Mouse (Mus musculus): ENCODE results near the gene Krt33b. TPM values are rescaled to one million over a fixed set of nuclear protein-coding genes. Genes with fewer than 3 reads are reported as not detected.
A peak's percentile ranks its signal among the peaks of the same experiment; 100 is the strongest.

Gene Krt33b
- polyA plus RNA-seq (2021), result 0.18 TPM

GRCm38 (mm10) chr11:100029768-100030167 lies at the start of gene Krt33b:
TSS of gene Krt33b (minus strand) at chr11:100029868.
- TF ChIP-seq CTCF (IDR thresholded peaks at IDR 0.05), result no peak
- ChIA-PET CTCF (interaction anchor here (1.3 to 1.7 kb wide), 3 partner anchors 16 to 252 kb away, joined by 4 to 5 read pairs (median 4); no protein-coding TSS in a partner anchor), POLR2A (no interaction called here)
- in situ Hi-C loops (cut with MboI; ENCODE audit: low pct_unique_long_range_greater_than_20kb), result no loop called here
- no peak for DNase-seq (ENCODE audit: low read depth, low spot score)
- no peak for ATAC-seq
- no peaks in the 10 kb centered on the region for H3K27me3 ChIP-seq

DNA sequence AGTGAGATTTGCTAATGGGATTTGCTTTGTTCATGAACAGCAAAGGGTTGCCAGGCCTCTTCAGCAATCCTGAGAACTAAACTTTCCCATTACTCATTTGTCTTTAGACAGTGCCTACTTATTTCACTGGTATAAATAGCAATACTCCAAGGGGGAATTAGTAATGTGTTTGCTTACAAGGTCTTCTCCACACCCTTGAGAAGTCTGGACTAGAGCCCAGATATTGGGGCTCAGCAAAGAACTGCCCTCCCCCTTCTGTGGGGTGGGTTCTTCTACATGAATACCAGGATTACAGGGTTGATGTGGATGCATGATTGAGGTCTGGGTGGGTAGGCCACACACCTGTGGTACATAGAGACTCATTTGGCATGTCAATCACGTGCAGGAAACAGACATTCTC lies 44.2 kb upstream of the Krt33b start:
- CTCF ChIA-PET, result no interaction called here
- no peak for ATAC-seq
- no peak for DNase-seq (ENCODE audit: low read depth, low spot score)
- peaks cover 4% of the 10 kb centered on the region for H3K27me3 ChIP-seq
- no peak for TF ChIP-seq CTCF (IDR thresholded peaks at IDR 0.05)
- in situ Hi-C loops (cut with MboI; ENCODE audit: low pct_unique_long_range_greater_than_20kb), result no loop called here
- POLR2A ChIA-PET, result interaction anchor here (0.5 kb wide), 1 partner anchor 106 kb away, joined by 3 read pairs; no protein-coding TSS in a partner anchor

- in situ Hi-C loops (cut with MboI; ENCODE audit: low pct_unique_long_range_greater_than_20kb), result no loop called here
- ChIA-PET POLR2A (no interaction called here), CTCF (interaction anchor here (0.6 to 1.4 kb wide), 2 partner anchors 9 to 20 kb away, joined by 3 read pairs; no protein-coding TSS in a partner anchor)
- TF ChIP-seq CTCF (IDR thresholded peaks at IDR 0.05), result no peak
- H3K27me3 ChIP-seq, result peaks cover 4% of the 10 kb centered on the region
- no peak for ATAC-seq
- DNase-seq (ENCODE audit: low read depth, low spot score), result no peak
Measured at GRCm38 (mm10) chr11:100067293-100068036, 37.8 kb upstream of the Krt33b start.

DNA sequence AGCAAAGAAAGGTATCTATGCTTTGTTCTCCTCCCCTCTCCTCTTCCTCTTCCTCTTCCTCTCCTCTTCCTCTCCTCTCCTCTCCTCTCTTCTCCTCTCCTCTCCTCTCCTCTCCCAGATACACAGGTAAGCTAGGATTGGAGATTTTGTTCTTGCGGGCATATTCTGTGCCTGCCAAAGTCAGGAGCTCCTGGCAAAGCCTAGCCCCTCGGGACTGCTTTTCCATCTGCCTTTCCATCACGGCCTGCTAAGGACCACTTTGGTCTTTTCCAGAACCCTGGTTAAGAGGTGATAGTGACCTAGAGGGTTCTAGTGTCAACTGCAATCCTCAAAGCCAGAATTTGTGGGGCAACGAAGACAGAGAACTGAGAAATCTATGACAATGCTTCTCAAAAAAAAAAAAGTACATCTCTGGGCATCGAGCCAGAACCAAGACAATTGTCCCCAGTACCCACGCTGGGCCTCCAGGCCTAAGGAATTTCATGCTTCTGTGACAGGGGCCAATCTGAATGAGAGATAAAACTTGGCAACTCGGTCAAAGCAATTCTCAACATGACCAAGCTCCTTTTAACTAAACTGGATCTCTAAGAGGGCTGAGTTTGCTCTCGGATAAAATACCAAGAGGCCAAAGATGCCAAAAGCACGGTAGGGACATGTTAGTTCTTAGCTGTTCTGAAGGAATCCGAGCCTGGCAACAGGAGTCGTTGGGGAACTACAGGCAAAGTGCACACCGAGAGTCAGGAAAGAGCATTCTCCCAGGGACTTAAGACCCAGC lies 36.8 kb upstream of the Krt33b start:
- in situ Hi-C loops (cut with MboI; ENCODE audit: low pct_unique_long_range_greater_than_20kb), result no loop called here
- no peak for DNase-seq (ENCODE audit: low read depth, low spot score)
- H3K27me3 ChIP-seq, result no peaks in the 10 kb centered on the region
- no peak for ATAC-seq
- TF ChIP-seq CTCF (IDR thresholded peaks at IDR 0.05), result no peak
- POLR2A ChIA-PET, result no interaction called here
- CTCF ChIA-PET, result interaction anchor here (1.4 kb wide), 1 partner anchor 10 kb away, joined by 3 read pairs; no protein-coding TSS in a partner anchor

- no peak for TF ChIP-seq CTCF (IDR thresholded peaks at IDR 0.05)
- ATAC-seq (no peak), DNase-seq (ENCODE audit: low read depth, low spot score) (no peak)
- POLR2A ChIA-PET, result no interaction called here
- H3K27me3 ChIP-seq, result no peaks in the 10 kb centered on the region
- CTCF ChIA-PET, result no interaction called here
- in situ Hi-C loops (cut with MboI; ENCODE audit: low pct_unique_long_range_greater_than_20kb), result no loop called here
Measured at GRCm38 (mm10) chr11:100058875-100059274, 29.2 kb upstream of the Krt33b start.

GRCm38 (mm10) chr11:100055686-100056655 lies 26.3 kb upstream of the Krt33b start:
- ChIA-PET CTCF (interaction anchor here (1.0 to 1.2 kb wide), 2 partner anchors 16 to 239 kb away, joined by 3 read pairs; no protein-coding TSS in a partner anchor), POLR2A (interaction anchor here (1.4 kb wide), 1 partner anchor 113 kb away, joined by 3 read pairs; no protein-coding TSS in a partner anchor)
- ATAC-seq (peak; percentile 78), DNase-seq (ENCODE audit: low read depth, low spot score) (peak; percentile 71)
- TF ChIP-seq CTCF (IDR thresholded peaks at IDR 0.05), result no peak
- in situ Hi-C loops (cut with MboI; ENCODE audit: low pct_unique_long_range_greater_than_20kb), result no loop called here
- no peaks in the 10 kb centered on the region for H3K27me3 ChIP-seq

GRCm38 (mm10) chr11:100050451-100050850 lies 20.8 kb upstream of the Krt33b start, which contains the start of gene Krt31:
TSS of gene Krt31 (minus strand) at chr11:100050551.
- ATAC-seq, result no peak
- peaks cover 3% of the 10 kb centered on the region for H3K27me3 ChIP-seq
- CTCF ChIA-PET, result interaction anchor here (1.3 kb wide), 1 partner anchor 11 kb away, joined by 3 read pairs; no protein-coding TSS in a partner anchor
- in situ Hi-C loops (cut with MboI; ENCODE audit: low pct_unique_long_range_greater_than_20kb), result no loop called here
- no peak for DNase-seq (ENCODE audit: low read depth, low spot score)
- POLR2A ChIA-PET, result no interaction called here
- no peak for TF ChIP-seq CTCF (IDR thresholded peaks at IDR 0.05)

DNA sequence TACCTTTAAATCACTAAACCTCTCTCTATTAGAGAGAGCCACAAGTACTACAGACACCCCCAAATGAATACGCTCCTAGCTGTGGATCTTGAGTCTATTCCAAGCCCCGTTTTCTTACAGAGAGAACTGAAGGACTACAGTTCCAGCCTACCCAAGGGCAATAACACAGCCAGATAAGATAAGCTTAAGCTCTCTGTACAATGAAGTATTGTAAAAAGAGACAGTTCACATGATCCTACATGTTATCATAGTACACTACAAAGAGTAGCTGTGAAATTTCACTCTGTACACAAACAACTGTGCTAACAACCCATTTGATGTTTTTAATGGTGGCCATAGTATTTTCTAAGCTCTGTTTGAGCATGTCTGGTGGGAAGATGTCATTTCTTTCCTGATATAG lies 17.5 kb upstream of the Krt33b start:
- ChIA-PET POLR2A (no interaction called here), CTCF (no interaction called here)
- ATAC-seq (no peak), DNase-seq (ENCODE audit: low read depth, low spot score) (no peak)
- in situ Hi-C loops (cut with MboI; ENCODE audit: low pct_unique_long_range_greater_than_20kb), result no loop called here
- peaks cover 10% of the 10 kb centered on the region for H3K27me3 ChIP-seq
- no peak for TF ChIP-seq CTCF (IDR thresholded peaks at IDR 0.05)

- no peak for ATAC-seq
- CTCF ChIA-PET, result interaction anchor here (1.8 kb wide), 1 partner anchor 17 kb away, joined by 4 read pairs; the partner anchor contains the start of gene Krt33b
- no peak for TF ChIP-seq CTCF (IDR thresholded peaks at IDR 0.05)
- DNase-seq (ENCODE audit: low read depth, low spot score), result no peak
- POLR2A ChIA-PET, result no interaction called here
- in situ Hi-C loops (cut with MboI; ENCODE audit: low pct_unique_long_range_greater_than_20kb), result no loop called here
- H3K27me3 ChIP-seq, result peaks cover 14% of the 10 kb centered on the region
Measured at GRCm38 (mm10) chr11:100046303-100046866, 16.7 kb upstream of the Krt33b start.

DNA sequence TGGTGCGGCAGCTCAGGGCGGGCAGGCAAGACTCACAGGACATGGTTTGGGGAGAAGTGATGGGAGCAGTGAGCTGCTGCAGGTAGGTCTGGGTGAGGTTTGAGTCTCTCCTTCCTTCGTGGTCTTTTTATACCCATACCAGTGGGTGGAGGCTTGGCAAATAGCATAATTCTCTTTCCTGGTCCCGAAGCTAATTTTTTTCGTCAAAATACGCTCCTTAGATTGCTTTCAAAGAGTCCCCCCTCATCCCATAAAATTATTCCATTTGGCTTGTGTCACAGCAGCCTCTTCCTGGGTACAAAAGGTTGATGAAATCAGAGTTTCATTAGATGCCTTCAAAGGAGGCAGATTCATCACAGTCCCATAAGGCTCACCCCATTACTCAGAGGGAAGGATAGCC lies 11.8 kb upstream of the Krt33b start, which contains the start of gene Krt34:
Gene Krt34, minus strand, starts transcription at position 101 of the 400 bp plus-strand sequence.
- ATAC-seq (no peak), DNase-seq (ENCODE audit: low read depth, low spot score) (no peak)
- in situ Hi-C loops (cut with MboI; ENCODE audit: low pct_unique_long_range_greater_than_20kb), result no loop called here
- CTCF ChIA-PET, result no interaction called here
- no peak for TF ChIP-seq CTCF (IDR thresholded peaks at IDR 0.05)
- POLR2A ChIA-PET, result no interaction called here
- H3K27me3 ChIP-seq, result peaks cover 15% of the 10 kb centered on the region

All from Patski (cell line).